Mouse (Mus musculus) hindlimb bud, embryonic 11.5 days (tissue): ENCODE measurements around the gene Ppp2r2c.

Experiments used
- DNase-seq: peaks from one replicate; pipeline ENCODE4 v3.0.0-alpha.2; 2012; ENCODE audit warnings: low read depth, low spot score; ENCODE audit errors: extremely low spot score

Ppp2r2c gene

GRCm38 (mm10) chr5:36895621-36896573 lies 27.6 kb downstream of the Ppp2r2c start:
- DNase-seq: no peak

GRCm38 (mm10) chr5:36897999-36898398 lies 29.7 kb downstream of the Ppp2r2c start:
- DNase-seq: no peak

- no peak for DNase-seq
These were observed 30.2 kb downstream of the Ppp2r2c start for GRCm38 (mm10) chr5:36898415-36899109.

GRCm38 (mm10) chr5:36899392-36899791 lies 31.1 kb downstream of the Ppp2r2c start:
- DNase-seq: no peak

- no peak for DNase-seq
These were observed 31.9 kb downstream of the Ppp2r2c start for GRCm38 (mm10) chr5:36900189-36900619.

- DNase-seq: no peak
These were observed 34.5 kb downstream of the Ppp2r2c start for GRCm38 (mm10) chr5:36902807-36903206.

GRCm38 (mm10) chr5:36904131-36904530 lies 35.8 kb downstream of the Ppp2r2c start:
- no peak for DNase-seq

GRCm38 (mm10) chr5:36904703-36905102 lies 36.4 kb downstream of the Ppp2r2c start:
- no peak for DNase-seq

- DNase-seq: no peak
These were observed 36.9 kb downstream of the Ppp2r2c start for GRCm38 (mm10) chr5:36905216-36905615.

- no peak for DNase-seq
These were observed 39.4 kb downstream of the Ppp2r2c start for GRCm38 (mm10) chr5:36907695-36908094.

- DNase-seq: no peak
These were observed 41.2 kb downstream of the Ppp2r2c start for GRCm38 (mm10) chr5:36909545-36909944.

GRCm38 (mm10) chr5:36910980-36911379 lies 42.7 kb downstream of the Ppp2r2c start:
- DNase-seq: no peak

- DNase-seq: no peak
These were observed 43.5 kb downstream of the Ppp2r2c start for GRCm38 (mm10) chr5:36911759-36912352.

GRCm38 (mm10) chr5:36912602-36913310 lies 44.4 kb downstream of the Ppp2r2c start:
- DNase-seq: no peak

GRCm38 (mm10) chr5:36915256-36915655 lies 46.9 kb downstream of the Ppp2r2c start:
- no peak for DNase-seq

GRCm38 (mm10) chr5:36916581-36916980 lies 48.3 kb downstream of the Ppp2r2c start:
- DNase-seq: no peak

- DNase-seq: no peak
These were observed 48.9 kb downstream of the Ppp2r2c start for GRCm38 (mm10) chr5:36917245-36917644.

- DNase-seq: no peak
These were observed 49.7 kb downstream of the Ppp2r2c start for GRCm38 (mm10) chr5:36918016-36918415.

GRCm38 (mm10) chr5:36920072-36920471 lies 51.8 kb downstream of the Ppp2r2c start:
- no peak for DNase-seq

- no peak for DNase-seq
These were observed 53.6 kb downstream of the Ppp2r2c start for GRCm38 (mm10) chr5:36921871-36922270.

GRCm38 (mm10) chr5:36922811-36923210 lies 54.5 kb downstream of the Ppp2r2c start:
- no peak for DNase-seq
